Mouse (Mus musculus): ENCODE results near the gene Nqo1.

DNA sequence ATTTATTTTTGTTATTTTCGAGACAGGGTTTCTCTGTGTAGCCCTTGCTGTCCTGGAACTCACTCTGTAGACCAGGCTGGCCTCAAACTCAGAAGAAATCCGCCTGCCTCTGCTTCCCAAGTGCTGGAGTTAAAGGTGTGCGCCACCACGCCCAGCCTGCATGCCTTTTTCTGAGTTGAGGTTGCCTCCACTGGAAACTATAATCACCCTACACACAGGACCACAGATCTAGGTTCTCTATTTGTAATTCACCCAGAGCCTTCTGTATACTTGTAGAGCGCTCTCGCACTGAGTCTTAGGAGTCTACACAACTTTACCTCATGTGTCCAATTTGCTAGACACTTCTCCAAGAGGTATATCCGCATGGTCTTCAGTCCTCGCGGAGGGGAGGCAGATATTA lies 21.2 kb upstream of the Nqo1 start:
- TF ChIP-seq GATA1 (IDR thresholded peaks at IDR 0.05; ENCODE audit: low read length) (no peak), TAL1 (IDR thresholded peaks at IDR 0.05; ENCODE audit: low read length) (no peak)

Data from erythroblast, embryonic 14.5 days (primary cell).